In the genomic region with DNA sequence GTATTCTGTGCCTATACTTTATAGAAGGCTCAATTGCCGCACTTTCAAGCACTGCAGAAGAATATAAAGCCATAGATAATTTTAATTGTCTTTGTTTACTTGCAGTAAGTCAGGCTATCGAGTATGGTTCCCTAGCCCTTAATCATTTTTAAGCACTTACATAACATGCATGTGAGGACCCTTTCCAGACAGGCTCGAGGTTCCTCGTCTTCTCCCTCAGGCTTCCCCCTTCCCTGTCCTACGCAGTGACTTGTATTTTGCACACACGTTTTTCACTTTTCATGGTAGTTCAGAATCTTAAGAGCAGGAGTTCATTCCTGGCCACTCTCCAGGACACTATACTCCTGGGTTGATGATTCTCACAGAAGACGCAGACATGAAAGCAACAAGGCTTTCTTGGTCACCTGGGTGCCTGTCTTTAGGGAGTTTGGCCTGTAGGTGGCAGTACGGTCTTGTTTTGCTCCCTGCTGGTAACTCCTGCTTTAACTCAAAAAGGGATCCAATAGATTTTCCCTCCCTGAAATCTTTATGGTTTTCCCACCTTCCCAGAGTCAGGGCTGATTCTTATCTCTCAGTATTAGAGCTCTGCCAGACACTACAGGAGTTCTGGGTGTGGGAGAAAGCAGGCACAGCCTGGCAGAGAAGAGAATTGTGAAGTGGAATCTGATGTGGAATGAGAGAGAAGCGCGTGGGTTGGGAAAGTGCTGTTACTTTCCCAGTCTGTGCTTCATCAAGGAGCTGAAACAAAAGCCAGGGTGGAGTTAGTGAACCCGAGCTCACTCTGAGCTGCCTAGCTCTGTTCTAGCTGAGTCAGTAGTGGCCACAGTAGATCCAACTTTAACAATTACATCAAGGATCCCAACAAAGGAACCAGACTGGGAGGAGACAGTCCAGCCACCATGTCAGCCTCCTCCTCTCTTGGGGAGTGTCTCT, we compare ENCODE assay signal across 7 mouse cellular contexts.
DNase-seq lines count a peak whose midpoint lies in the region; ATAC-seq lines count a peak whose summit lies in the region.

No protein-coding gene starts in this region.

- H3K27ac ChIP-seq in intestine, embryonic 15.5 days, result no peak overlapping the region
- no peak overlapping the region for H3K27ac ChIP-seq in midbrain, embryonic 12.5 days (replicated peaks)
- no peak overlapping the region for H3K27ac ChIP-seq in stomach, embryonic 15.5 days

- 0 out of 2 replicates have a peak, but pooled peaks cover 3% of the 10 kb centered on the region for H3K4me1 ChIP-seq in intestine, embryonic 15.5 days (replicated peaks)
- H3K4me1 ChIP-seq in midbrain, embryonic 12.5 days, result 0 out of 2 replicates have a peak, but pooled peaks cover 4% of the 10 kb centered on the region
- no peaks in the 10 kb centered on the region for H3K4me1 ChIP-seq in stomach, embryonic 15.5 days

- H3K4me3 ChIP-seq in intestine, embryonic 15.5 days (replicated peaks), result no peak overlapping the region
- no peak overlapping the region for H3K4me3 ChIP-seq in midbrain, embryonic 12.5 days
- H3K4me3 ChIP-seq in stomach, embryonic 15.5 days (replicated peaks), result no peak overlapping the region

- 28% methylated on average over 11 of the region's 11 CpGs for WGBS in intestine, embryonic 15.5 days
- 49% methylated on average over 11 of the region's 11 CpGs for WGBS in midbrain, embryonic 12.5 days
- 28% methylated on average over 11 of the region's 11 CpGs for WGBS in stomach, embryonic 15.5 days

- no peak overlapping the region; the same call in 1 of the 2 replicates for H3K4me2 ChIP-seq in intestine, embryonic 15.5 days (replicated peaks)
- no peak overlapping the region for H3K4me2 ChIP-seq in midbrain, embryonic 12.5 days (replicated peaks)
- H3K4me2 ChIP-seq in stomach, embryonic 15.5 days, result peak overlapping the region; percentile 31; the same call in 1 of the 2 replicates

- peak; percentile 94 for DNase-seq in ZHBTc4 (ENCODE audit: low read depth, low spot score)
- peak; percentile 72 to 76 for DNase-seq in cerebellum, postnatal 14 days
- DNase-seq in frontal cortex, postnatal 25 days (ENCODE audit: low spot score in 2 of 2), result peak; percentile 74 to 76
- DNase-seq in left cerebral cortex, adult 9 months (ENCODE audit: low spot score in 2 of 2), result peak; percentile 70 to 89

- H3K9me3 ChIP-seq in intestine, embryonic 15.5 days, result no peaks in the 10 kb centered on the region
- H3K9me3 ChIP-seq in midbrain, embryonic 12.5 days, result no peaks in the 10 kb centered on the region
- H3K9me3 ChIP-seq in stomach, embryonic 15.5 days, result no peaks in the 10 kb centered on the region

- no peaks in the 10 kb centered on the region for H3K27me3 ChIP-seq in intestine, embryonic 15.5 days (replicated peaks)
- no peaks in the 10 kb centered on the region for H3K27me3 ChIP-seq in midbrain, embryonic 12.5 days
- H3K27me3 ChIP-seq in stomach, embryonic 15.5 days (replicated peaks), result no peaks in the 10 kb centered on the region

- no peak overlapping the region for H3K9ac ChIP-seq in intestine, embryonic 15.5 days
- H3K9ac ChIP-seq in midbrain, embryonic 12.5 days (replicated peaks), result no peak overlapping the region
- no peak overlapping the region for H3K9ac ChIP-seq in stomach, embryonic 15.5 days

- H3K36me3 ChIP-seq in intestine, embryonic 15.5 days, result no peaks in the 10 kb centered on the region
- no peaks in the 10 kb centered on the region for H3K36me3 ChIP-seq in midbrain, embryonic 12.5 days
- no peaks in the 10 kb centered on the region for H3K36me3 ChIP-seq in stomach, embryonic 15.5 days

- ATAC-seq in intestine, embryonic 15.5 days, result peak; percentile 93
- peak; percentile 82 for ATAC-seq in midbrain, embryonic 12.5 days (ENCODE audit: low FRiP score, low read depth)
- ATAC-seq in stomach, embryonic 15.5 days (ENCODE audit: insufficient read depth, low FRiP score, low read depth), result peak; percentile 79
